Mouse (Mus musculus): Measurements from ENCODE around the gene Vwa8.

Vwa8 gene

GRCm38 (mm10) chr14:79214129-79214528, 365.3 kb downstream of the Vwa8 start:
- H3K4me3 ChIP-seq (replicated peaks; ENCODE audit: low read length), result no peak overlapping the region
- no peaks in the 10 kb centered on the region for H3K4me1 ChIP-seq (replicated peaks; ENCODE audit: low read depth, low read length)
- H3K9me3 ChIP-seq (ENCODE audit: low read length), result no peaks in the 10 kb centered on the region; the same call in 1 of the 2 replicates
- H3K27me3 ChIP-seq (ENCODE audit: insufficient read depth, low read length), result 0 out of 2 replicates have a peak, but pooled peaks cover 3% of the 10 kb centered on the region
- no peak for TF ChIP-seq NANOG (IDR thresholded peaks at IDR 0.05; ENCODE audit: borderline replicate concordance, low read length)
- no peak for TF ChIP-seq CTCF (conservative IDR thresholded peaks at IDR 0.05; ENCODE audit: low read length)
- no peak for TF ChIP-seq POU5F1 (IDR thresholded peaks at IDR 0.05; ENCODE audit: borderline replicate concordance, low read length)
- no peaks in the 10 kb centered on the region for H3K36me3 ChIP-seq (ENCODE audit: insufficient read depth, low read length)

GRCm38 (mm10) chr14:79214660-79215249, 365.9 kb downstream of the Vwa8 start:
- no peak for TF ChIP-seq CTCF (conservative IDR thresholded peaks at IDR 0.05; ENCODE audit: low read length)
- no peak for TF ChIP-seq NANOG (IDR thresholded peaks at IDR 0.05; ENCODE audit: borderline replicate concordance, low read length)
- TF ChIP-seq POU5F1 (IDR thresholded peaks at IDR 0.05; ENCODE audit: borderline replicate concordance, low read length), result no peak
- Histone ChIP-seq H3K36me3 (ENCODE audit: insufficient read depth, low read length) (no peaks in the 10 kb centered on the region), H3K4me1 (replicated peaks; ENCODE audit: low read depth, low read length) (no peaks in the 10 kb centered on the region), H3K4me3 (replicated peaks; ENCODE audit: low read length) (no peak overlapping the region), H3K9me3 (ENCODE audit: low read length) (no peaks in the 10 kb centered on the region; the same call in 1 of the 2 replicates), H3K27me3 (ENCODE audit: insufficient read depth, low read length) (0 out of 2 replicates have a peak, but pooled peaks cover 3% of the 10 kb centered on the region)

- Histone ChIP-seq H3K4me3 (replicated peaks; ENCODE audit: low read length) (no peak overlapping the region), H3K27me3 (ENCODE audit: insufficient read depth, low read length) (0 out of 2 replicates have a peak, but pooled peaks cover 3% of the 10 kb centered on the region), H3K9me3 (ENCODE audit: low read length) (no peaks in the 10 kb centered on the region), H3K36me3 (ENCODE audit: insufficient read depth, low read length) (no peaks in the 10 kb centered on the region), H3K4me1 (replicated peaks; ENCODE audit: low read depth, low read length) (no peaks in the 10 kb centered on the region)
- no peak for TF ChIP-seq POU5F1 (IDR thresholded peaks at IDR 0.05; ENCODE audit: borderline replicate concordance, low read length)
- no peak for TF ChIP-seq CTCF (conservative IDR thresholded peaks at IDR 0.05; ENCODE audit: low read length)
- TF ChIP-seq NANOG (IDR thresholded peaks at IDR 0.05; ENCODE audit: borderline replicate concordance, low read length), result no peak
Observed at GRCm38 (mm10) chr14:79216366-79216765, 367.5 kb downstream of the Vwa8 start.

- Histone ChIP-seq H3K4me3 (replicated peaks; ENCODE audit: low read length) (no peak overlapping the region), H3K36me3 (ENCODE audit: insufficient read depth, low read length) (no peaks in the 10 kb centered on the region), H3K4me1 (replicated peaks; ENCODE audit: low read depth, low read length) (peaks cover 4% of the 10 kb centered on the region), H3K27me3 (ENCODE audit: insufficient read depth, low read length) (0 out of 2 replicates have a peak, but pooled peaks cover 7% of the 10 kb centered on the region), H3K9me3 (ENCODE audit: low read length) (no peaks in the 10 kb centered on the region)
- TF ChIP-seq CTCF (conservative IDR thresholded peaks at IDR 0.05; ENCODE audit: low read length) (no peak), POU5F1 (IDR thresholded peaks at IDR 0.05; ENCODE audit: borderline replicate concordance, low read length) (no peak), NANOG (IDR thresholded peaks at IDR 0.05; ENCODE audit: borderline replicate concordance, low read length) (no peak)
Observed at GRCm38 (mm10) chr14:79223431-79224036, 374.7 kb downstream of the Vwa8 start.

GRCm38 (mm10) chr14:79225458-79225857, 376.6 kb downstream of the Vwa8 start:
- H3K4me3 ChIP-seq (replicated peaks; ENCODE audit: low read length), result no peak overlapping the region
- peaks cover 4% of the 10 kb centered on the region for H3K4me1 ChIP-seq (replicated peaks; ENCODE audit: low read depth, low read length)
- TF ChIP-seq NANOG (IDR thresholded peaks at IDR 0.05; ENCODE audit: borderline replicate concordance, low read length) (no peak), POU5F1 (IDR thresholded peaks at IDR 0.05; ENCODE audit: borderline replicate concordance, low read length) (no peak), CTCF (conservative IDR thresholded peaks at IDR 0.05; ENCODE audit: low read length) (no peak)
- no peaks in the 10 kb centered on the region for H3K9me3 ChIP-seq (ENCODE audit: low read length)
- no peaks in the 10 kb centered on the region for H3K36me3 ChIP-seq (ENCODE audit: insufficient read depth, low read length)
- 0 out of 2 replicates have a peak, but pooled peaks cover 7% of the 10 kb centered on the region for H3K27me3 ChIP-seq (ENCODE audit: insufficient read depth, low read length)

- Histone ChIP-seq H3K27me3 (ENCODE audit: insufficient read depth, low read length) (0 out of 2 replicates have a peak, but pooled peaks cover 7% of the 10 kb centered on the region), H3K4me1 (replicated peaks; ENCODE audit: low read depth, low read length) (peaks cover 4% of the 10 kb centered on the region), H3K36me3 (ENCODE audit: insufficient read depth, low read length) (no peaks in the 10 kb centered on the region), H3K4me3 (replicated peaks; ENCODE audit: low read length) (no peak overlapping the region), H3K9me3 (ENCODE audit: low read length) (no peaks in the 10 kb centered on the region)
- TF ChIP-seq POU5F1 (IDR thresholded peaks at IDR 0.05; ENCODE audit: borderline replicate concordance, low read length), result no peak
- TF ChIP-seq CTCF (conservative IDR thresholded peaks at IDR 0.05; ENCODE audit: low read length), result no peak
- no peak for TF ChIP-seq NANOG (IDR thresholded peaks at IDR 0.05; ENCODE audit: borderline replicate concordance, low read length)
Observed at GRCm38 (mm10) chr14:79226056-79226455, 377.2 kb downstream of the Vwa8 start.

- Histone ChIP-seq H3K4me1 (replicated peaks; ENCODE audit: low read depth, low read length) (peaks cover 4% of the 10 kb centered on the region), H3K9me3 (ENCODE audit: low read length) (no peaks in the 10 kb centered on the region), H3K4me3 (replicated peaks; ENCODE audit: low read length) (no peak overlapping the region), H3K27me3 (ENCODE audit: insufficient read depth, low read length) (0 out of 2 replicates have a peak, but pooled peaks cover 7% of the 10 kb centered on the region), H3K36me3 (ENCODE audit: insufficient read depth, low read length) (no peaks in the 10 kb centered on the region)
- TF ChIP-seq CTCF (conservative IDR thresholded peaks at IDR 0.05; ENCODE audit: low read length), result no peak
Observed at GRCm38 (mm10) chr14:79226741-79227140, 377.9 kb downstream of the Vwa8 start.

- Histone ChIP-seq H3K36me3 (ENCODE audit: insufficient read depth, low read length) (no peaks in the 10 kb centered on the region), H3K4me3 (replicated peaks; ENCODE audit: low read length) (no peak overlapping the region), H3K27me3 (ENCODE audit: insufficient read depth, low read length) (0 out of 2 replicates have a peak, but pooled peaks cover 7% of the 10 kb centered on the region), H3K9me3 (ENCODE audit: low read length) (no peaks in the 10 kb centered on the region), H3K4me1 (replicated peaks; ENCODE audit: low read depth, low read length) (no peaks in the 10 kb centered on the region)
- TF ChIP-seq NANOG (IDR thresholded peaks at IDR 0.05; ENCODE audit: borderline replicate concordance, low read length) (no peak), CTCF (conservative IDR thresholded peaks at IDR 0.05; ENCODE audit: low read length) (no peak), POU5F1 (IDR thresholded peaks at IDR 0.05; ENCODE audit: borderline replicate concordance, low read length) (no peak)
Observed at GRCm38 (mm10) chr14:79227955-79228354, 379.1 kb downstream of the Vwa8 start.
